Mouse (Mus musculus) gastrocnemius, postnatal 25 days (tissue): ENCODE measurements at regions not wholly inside any gene's neighbourhood (a gene's known extent, or its start where the extent isn't known, plus 50 kb on each side); places are given as distances from the start of the nearest gene placed in this dataset.

ENCODE experiments used
- DNase-seq: peaks from one replicate; pipeline ENCODE4 v3.0.0; 2022

DNA sequence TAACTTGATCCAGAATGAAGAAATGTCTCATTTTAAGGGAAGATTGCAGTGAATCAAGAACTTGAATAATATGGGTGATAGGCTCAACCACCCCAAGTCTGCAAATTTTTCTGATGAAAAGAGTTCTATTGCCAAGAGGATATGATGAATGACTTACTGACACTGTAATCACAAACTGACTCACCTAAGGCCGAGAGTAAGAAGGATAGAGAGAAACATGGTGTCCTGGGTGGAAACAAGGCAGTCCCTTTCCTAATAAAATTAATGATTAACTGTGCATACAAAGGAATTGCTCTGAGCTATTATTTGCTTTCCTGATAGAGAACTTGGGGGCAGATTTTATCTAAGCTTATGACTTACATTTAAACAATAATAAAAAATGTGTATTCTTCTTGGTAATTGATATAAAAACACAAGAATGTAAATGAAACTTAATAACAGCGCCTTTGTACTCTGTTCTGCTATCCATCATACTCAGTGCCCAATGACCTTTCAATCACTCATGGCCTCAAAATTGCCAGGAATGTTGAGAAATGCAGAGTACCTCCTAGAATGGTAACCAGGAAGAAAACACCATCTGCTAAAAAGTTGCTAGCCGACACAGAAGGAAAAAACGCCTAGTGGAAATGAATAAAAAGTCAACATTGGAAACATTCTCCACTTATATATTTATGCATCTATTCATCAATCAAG lies 606.7 kb downstream of the Efnb2 start:
- DNase-seq = no peak

DNA sequence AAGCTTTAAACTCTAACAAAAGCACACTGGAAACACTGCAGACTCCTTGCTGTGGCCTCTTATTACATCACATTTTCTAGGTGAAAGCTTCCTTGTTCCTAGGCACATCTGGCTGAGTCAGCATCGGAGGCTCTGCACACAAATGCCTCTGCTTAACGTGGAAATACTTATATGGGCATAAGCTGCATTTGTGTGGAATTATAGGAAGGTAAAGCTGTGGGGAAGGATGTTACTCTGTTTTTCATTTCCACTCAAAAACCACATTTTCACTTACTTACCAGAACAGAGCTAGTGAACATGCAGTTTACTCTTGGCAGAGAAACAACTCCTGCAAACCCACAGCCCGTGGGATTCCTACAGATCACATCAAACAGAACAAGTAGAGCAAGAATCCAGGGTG lies 609.9 kb downstream of the Efnb2 start:
- no peak for DNase-seq

DNA sequence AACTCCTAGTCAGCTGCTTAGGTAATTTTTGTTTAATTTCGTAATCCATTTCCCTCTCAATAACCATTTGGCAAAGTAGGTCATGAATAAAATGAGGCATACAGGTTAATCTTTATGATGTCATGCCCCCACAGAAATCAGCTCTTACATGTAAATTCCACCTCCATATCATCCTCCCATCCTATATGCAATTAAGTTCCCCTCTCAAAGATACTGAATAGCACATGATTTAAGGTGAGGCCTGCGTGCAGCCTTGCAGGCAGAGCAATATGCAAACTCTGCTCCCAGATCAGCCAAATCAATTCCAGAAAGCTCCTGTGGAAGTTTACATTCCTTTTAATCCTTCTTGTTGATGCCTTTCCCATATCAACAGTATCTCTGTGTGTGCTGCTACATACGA lies 610.3 kb downstream of the Efnb2 start:
- no peak for DNase-seq

DNA sequence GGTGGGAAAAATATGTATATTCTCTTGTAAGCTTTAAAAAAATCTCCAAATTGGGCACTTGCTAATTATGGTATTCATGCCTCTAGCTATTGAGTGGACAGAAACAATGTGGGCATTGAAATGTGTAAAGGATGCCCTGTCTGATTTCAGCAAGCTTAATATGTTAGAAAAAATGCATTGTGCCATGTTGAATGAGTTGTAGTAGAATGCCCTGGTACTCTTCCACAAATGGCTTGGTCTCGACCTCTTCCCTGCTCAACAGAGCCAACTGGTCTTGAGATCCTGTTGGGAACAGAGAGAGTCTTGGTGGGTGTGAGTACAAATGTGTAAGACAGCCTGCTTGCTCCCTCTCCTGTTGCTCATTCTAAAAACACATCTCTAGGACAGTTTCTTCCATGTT lies 616.1 kb downstream of the Efnb2 start:
- DNase-seq = no peak

DNA sequence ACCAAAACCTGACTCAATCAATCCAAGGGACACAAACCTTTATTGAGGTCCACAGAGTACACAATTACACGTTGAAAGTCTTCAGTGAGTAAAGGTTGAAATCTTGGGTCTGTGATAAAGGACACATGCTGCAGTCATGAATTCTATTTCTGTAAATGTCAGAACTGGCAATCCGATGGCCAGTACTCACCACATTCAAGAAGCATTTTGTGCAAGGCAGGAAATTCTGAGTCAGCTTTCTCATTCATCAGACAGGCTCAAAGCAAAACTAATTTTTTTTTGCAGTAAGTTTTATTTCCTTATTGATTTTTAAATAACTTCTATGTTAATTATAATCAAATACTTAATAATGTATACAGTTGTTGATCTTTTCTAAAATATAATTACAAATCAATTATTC lies 616.7 kb downstream of the Efnb2 start:
- DNase-seq = no peak

DNA sequence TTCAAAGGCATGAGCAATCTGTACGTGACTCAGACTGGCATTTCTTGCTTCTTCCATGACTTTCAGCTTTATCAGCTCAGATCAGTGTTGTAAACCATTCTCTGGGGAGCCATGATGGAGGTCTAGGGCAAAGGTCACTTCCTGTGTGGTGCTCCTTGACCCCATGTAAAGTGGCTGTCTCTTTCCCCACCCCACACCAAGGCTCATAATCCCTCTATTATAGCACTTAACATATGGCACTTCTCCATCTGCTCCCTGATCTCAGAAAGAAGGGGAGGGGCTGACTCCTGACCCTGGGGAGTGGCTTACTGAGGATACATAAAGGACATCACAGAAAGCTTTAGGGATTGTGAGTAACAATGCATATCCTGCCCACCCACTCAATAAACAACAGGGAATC lies 623.1 kb downstream of the Efnb2 start:
- no peak for DNase-seq

DNA sequence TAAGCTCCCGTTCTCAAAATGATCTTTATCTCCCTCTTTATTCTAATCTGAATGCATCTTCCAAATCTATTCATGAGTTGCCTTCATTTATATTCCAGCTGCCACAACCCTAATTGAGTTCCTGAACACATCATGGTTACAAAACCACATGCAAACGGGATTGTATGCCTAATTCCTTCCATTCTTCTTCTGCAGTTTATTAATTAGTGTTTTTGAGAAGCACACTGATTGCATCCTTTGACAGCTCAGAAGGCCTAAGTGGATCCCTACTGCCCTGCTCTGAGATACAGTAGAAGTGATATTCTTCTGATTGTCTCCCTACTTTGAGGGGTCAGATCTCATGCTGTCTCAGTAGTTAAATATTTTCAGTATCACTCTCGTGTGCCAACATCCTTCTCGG lies 649.9 kb downstream of the Efnb2 start:
- no peak for DNase-seq

DNA sequence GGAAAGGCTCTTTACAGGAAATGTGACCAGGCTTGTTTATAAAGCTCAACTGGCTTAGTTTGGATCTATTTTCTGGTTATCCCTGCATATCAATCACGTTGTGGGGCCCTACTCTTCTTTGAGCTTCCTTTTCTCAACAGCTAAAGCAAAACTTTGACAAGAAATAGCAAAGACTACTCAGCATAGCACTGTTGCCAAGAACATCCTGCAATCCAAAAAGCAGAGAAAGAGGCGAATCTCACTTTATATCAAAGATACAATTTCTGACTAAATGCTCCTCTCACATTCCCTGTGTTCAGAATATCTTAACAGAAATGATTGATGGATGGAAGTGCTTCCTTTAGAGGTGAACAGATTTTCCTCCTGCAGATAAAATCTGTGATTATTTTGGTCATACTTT lies 666.1 kb downstream of the Efnb2 start:
- DNase-seq = no peak

DNA sequence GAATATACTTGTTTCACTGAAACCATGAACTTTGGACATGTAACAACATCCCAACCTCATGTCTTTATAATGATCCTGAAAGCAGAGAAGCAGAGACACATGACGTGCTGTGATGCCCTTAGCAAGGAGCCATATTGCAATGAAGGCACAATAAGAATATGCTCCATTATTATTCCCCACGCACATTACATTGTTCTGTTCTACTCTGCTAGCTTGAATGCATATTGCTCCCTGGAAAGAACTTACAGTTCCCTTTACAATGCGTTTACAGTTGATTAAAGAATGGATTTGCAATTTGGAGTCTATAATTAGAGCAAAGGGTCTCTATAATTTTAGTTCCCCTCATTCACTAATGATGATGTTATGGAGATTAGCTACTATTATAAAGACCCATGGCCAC lies 672.2 kb downstream of the Efnb2 start:
- no peak for DNase-seq

DNA sequence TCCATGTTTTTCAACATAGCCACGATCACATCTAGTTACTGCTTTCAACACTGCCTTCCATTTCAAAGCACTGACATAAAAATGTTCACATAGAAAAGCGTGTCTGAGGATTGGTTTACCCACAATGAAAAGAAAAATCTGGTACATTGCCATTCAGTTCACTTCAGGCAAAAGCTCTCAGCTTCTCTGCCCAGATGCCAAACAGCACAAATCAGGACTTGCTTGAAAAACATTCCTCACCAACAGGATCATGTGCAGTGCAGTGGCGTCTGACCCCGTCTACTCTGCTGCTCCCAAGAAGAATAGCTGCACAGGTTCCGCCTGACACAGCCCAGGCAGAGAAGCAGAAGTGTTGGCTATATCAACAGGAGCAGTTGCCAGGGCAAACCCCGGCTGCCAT lies 684.0 kb downstream of the Efnb2 start:
- no peak for DNase-seq

DNA sequence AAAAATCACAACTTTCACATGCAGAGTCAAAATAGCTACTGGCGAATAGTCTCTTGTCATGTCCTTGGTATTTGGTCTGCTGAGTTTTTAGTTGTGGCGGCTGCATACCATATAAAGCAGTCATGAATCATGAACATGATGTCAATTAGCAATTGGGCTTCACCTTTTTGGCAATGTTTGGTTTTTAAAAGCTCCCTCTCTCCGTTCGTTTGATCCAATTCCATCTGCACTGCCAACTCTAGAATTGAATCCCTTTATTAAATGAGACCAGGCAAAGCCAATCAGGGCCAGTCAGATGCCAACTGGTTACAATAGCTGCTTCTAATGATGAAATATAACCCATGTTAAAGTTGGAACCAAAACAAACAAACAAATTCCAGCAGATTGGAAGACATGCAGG lies 687.3 kb downstream of the Efnb2 start:
- DNase-seq = no peak

DNA sequence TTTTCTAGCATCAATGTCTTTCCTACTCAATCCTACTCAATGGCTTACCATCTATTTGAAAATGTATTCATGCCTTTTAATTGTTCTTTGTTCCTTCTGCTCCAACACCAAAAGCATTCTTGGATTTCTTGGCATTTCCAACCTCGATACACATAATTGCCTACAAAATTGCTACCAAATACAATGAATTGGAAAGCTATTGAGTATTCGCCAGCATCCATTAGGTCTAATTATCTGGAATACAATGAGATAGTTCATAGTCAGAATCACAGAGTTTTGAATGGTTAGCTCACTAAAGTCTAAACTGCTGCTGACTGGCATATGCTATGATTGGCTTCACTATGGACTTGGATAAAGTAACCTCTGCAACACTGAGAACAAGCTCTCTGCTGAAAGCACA lies 696.8 kb downstream of the Efnb2 start:
- DNase-seq = no peak

DNA sequence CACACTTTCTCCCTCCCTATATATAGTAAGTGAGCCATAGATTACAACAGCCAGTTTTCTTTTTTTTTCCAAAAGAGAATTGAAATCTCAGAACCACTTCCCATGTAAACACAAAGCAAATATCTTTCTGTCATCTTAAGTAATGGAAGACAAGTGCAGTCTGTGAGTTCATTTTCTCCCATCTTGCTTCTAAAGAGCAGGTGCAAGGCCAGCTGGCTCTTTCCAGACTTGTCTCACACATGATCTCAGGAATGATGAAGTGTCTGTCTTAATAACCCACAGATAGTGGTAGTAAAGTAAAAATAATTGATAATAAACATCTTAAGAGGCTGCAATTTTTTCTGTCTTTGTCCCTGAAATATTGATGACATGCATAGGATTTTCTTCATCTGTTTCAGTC lies 704.3 kb downstream of the Efnb2 start:
- DNase-seq = no peak

DNA sequence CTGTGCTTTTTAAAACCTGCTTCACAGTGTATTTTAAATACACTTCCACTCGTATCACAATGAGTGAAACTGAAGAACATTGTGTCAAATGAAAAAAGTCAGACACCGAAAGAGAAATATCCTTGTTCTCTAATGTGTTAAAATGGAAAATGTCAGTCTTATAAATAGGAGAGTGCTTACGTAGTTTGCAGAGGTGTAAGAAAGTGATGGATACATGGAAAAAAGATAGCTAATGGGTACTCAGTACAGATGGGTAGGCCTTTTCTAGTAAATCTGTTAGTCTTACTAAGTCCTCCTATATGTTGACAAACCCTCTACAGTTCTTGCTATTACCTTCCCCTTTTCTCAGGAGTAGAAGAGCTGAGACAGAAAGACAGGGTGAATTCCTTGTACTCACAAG lies 706.2 kb downstream of the Efnb2 start:
- DNase-seq = no peak

DNA sequence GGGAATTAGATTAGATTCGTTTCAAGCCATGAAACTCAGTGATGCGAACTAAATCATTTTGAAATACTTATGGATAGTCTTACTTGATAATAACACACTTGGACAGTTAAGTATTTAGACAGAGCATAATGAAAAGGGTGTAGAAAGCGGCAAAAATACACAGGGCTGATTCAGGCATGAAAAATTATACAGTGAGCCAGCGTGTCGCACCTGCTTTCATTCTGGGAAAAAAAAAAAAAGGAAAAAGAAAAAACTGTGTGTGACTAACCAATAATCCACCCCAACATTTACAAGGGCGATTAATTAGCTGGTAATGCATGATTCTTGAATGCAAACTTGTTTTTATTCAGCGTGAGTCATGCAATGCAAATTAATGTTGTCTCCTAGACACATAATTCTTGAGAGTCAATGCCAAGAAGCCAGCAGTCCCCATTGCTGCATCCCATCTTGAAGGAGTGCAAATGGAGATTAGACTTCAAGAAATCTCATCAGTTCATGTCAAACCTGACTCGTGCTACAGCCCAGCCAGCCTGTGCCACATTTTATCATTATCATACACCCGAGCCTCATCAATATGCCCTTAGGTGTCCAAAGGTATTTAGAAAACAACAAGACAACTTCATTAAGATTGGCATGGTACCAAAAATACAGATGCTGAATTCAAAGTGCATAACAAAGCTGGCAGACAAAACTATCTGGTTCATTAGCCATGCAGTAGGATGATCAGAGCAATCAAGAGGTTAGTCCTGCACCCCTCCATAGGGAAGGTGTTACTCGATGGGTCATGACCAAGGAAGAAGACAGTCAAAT lies 714.9 kb downstream of the Efnb2 start:
- no peak for DNase-seq

DNA sequence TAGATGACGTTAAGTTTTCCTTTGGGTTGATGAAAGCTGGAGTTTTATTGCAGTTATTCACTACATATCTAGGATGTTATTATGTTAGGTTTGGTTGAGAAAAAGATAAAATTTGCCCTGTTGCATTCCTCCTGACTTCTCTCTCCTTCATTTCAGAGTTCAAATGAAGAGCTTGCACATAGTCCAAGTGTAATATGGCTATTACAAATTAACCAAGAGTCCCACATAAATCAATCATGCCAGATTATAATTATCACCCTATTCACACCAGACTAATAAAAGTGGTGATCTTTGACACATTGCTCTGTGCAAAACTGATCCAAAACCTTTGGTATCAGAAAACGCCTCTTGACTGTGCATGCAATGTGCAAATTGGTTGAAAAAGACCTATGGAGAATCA lies 724.4 kb downstream of the Efnb2 start:
- DNase-seq = no peak

DNA sequence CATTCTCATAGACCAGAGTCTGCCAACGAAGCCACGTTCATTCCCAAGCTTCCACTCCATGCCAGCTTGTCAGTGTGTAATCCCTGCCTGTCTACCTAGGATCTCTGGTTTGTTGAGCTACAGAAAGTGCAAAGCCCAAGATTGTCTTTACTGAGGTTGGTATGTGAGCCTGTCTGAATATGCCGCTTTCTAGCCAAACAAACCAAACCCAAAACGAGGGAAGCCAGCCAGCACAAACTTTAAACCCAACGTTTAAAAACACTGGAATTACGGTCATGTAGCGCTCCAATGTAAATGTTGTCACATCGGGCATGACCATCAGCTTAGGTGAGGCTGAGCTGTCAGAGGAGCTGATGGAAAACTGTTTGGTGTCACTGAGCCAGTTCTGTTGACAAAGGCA lies 741.6 kb downstream of the Efnb2 start:
- no peak for DNase-seq

DNA sequence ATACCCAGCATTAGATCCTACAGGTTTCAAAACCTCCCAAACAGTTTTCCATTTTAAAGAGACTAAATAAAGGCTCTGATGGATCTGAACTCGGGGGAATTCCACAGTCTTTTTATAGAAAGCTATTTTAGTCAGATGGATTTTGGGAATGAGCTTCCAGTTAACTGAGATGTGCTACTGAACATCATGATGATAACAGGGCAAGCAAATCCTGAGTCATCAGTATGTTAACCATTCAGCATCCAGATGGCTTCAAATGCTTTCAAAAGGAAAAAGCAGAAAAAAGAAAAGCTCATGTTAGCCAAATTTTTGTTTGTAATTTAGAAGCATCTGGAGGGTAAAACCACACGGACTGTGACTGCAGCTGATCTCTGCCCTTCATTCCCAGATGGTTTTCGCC lies 766.7 kb downstream of the Efnb2 start:
- no peak for DNase-seq

DNA sequence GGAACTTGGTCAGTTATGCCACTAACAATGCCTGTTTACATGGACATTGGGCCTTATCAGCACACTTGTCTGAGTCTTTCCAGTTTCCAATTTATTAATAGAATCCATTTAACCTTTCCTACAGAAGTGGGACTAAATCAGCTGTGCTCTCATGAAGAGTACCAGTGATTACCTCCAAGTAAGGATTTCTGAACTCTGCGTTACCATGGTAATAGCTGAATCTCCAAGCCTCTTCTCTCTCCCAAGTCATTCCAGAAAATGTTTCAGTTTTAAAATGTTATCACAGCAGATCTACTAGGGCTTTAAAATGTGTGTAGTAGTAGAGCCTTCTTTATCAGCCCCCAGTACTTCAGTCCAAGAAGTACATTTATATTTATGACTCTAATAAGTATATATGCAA lies 807.9 kb downstream of the Efnb2 start:
- DNase-seq = no peak

DNA sequence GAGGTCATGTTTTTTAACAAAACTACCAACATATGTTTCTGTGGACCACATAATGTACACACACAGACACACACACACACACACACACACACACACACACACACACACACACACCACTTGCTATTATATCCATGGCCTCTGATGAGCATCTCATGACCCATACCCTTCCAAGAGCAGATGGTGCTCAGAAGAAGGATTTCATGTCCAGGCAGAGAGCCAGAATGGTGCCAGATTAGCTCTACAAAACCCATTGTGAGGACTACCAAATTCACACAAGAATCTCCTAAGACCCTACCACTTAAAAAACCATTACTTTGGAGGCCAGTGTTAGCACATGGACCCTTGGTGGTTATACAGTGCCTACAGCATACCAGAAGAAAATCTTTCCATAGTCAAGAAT lies 810.5 kb downstream of the Efnb2 start:
- DNase-seq = no peak

DNA sequence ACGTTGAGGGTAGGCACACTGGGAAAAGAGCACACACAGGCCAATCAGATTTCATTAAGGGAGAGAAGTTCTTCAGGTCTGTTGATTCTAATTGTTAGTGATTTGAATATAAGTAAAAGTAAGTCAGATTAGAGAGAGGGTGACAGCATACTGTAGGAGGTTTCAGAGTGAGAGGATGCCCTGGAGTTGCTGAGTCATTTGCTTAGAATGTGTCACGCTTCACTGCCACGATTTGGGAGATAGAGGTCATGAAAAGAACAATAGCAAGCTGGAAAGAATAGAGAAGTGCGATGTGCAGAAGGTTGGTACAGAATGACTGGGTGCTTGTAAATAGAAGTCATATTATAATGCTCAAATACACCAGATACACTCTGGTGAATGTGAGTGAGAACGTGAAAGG lies 829.1 kb downstream of the Efnb2 start:
- no peak for DNase-seq

DNA sequence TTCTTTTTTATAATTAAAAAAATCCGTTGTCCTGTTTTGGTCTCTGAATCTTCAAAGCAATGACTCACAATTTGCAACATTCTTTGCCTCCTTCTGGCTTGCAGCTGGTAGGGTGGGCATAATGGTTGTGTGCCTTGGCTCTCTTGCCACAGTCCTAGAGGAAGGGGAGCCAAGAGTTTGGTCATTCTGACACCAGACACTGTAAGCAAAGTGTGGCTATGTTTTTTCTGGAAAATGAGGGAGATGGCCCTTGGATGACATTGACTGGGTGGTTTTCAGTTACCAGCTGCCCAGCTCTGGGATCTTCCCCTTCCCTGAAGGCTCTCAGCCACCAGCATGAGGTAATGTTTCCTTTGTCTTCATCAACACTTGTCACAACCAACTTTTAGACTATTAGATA lies 833.2 kb downstream of the Efnb2 start:
- no peak for DNase-seq

DNA sequence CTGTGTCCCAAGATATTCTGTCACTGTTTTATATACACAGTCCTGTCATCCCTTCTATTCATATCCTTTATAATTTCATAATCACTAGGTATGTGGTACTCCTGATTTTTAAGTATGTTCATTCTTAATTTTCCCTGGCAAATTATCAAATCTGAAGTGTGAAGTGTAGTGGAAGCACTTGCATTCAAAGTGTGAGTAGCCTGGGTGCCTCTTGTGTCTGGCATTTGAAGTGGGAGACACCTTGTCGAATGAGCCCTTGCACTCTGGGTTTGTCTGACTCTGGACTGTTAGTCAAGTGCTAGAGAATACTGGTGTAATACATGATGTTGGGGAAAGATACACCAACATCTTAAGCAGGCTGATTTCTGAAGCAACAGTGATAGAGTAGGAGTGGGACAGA lies 852.6 kb downstream of the Efnb2 start:
- DNase-seq = no peak

DNA sequence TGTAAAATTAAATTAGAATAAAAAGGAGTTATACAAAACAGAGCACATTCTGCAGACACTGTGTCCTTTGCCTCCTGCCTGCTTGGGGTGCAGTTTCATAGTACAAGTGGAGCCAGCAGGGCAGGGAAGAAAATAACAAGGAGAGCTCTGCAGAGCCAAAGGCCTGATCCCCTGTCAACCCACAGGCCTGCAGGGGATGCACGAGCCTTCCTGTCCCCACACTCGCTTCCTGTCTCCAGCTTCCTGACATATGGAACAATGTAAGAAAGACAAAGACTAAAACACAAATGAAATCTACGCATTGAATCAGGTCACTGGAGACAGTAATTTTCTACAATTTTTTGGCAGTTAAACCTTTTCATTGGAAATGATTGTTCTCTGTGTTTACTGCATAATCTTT lies 861.8 kb downstream of the Efnb2 start:
- DNase-seq = no peak
